Mouse (Mus musculus) C2C12 (cell line): ENCODE results near the gene Pla2g4e. TPM values are rescaled to one million over a fixed set of nuclear protein-coding genes. Genes with fewer than 3 reads are reported as not detected.
A peak's percentile ranks its signal among the peaks of the same experiment; 100 is the strongest.

Experiments
- H3K27me3 ChIP-seq: one replicate; pipeline ENCODE4 v1.6.1; 2011; ENCODE audit not compliant: control insufficient read depth, insufficient read depth, insufficient read length
- H3K36me3 ChIP-seq: one replicate; pipeline ENCODE4 v1.6.1; 2011; ENCODE audit not compliant: control insufficient read depth, insufficient read depth
- H3K4me3 ChIP-seq: one replicate; pipeline ENCODE4 v1.5.1; 2011; ENCODE audit warnings: mild to moderate bottlenecking, control low read depth; ENCODE audit not compliant: poor library complexity, insufficient read depth, severe bottlenecking
- H3K79me2 ChIP-seq: one replicate; pipeline ENCODE4 v1.6.1; 2011; ENCODE audit not compliant: control insufficient read depth, insufficient read depth
- H3K79me3 ChIP-seq: one replicate; pipeline ENCODE4 v1.6.1; 2011; ENCODE audit warnings: low read depth, control low read depth
- H3ac ChIP-seq: one replicate; pipeline ENCODE3; 2011; ENCODE audit warnings: low read depth; ENCODE audit not compliant: control insufficient read depth, insufficient read length
- CEBPB ChIP-seq: IDR thresholded peaks from one replicate; pipeline ENCODE4 v1.6.1; 2011; ENCODE audit warnings: low read depth, mild to moderate bottlenecking, control low read depth, moderate library complexity
- CTCF ChIP-seq: IDR thresholded peaks from one replicate; pipeline ENCODE4 v1.5.1; 2011; ENCODE audit not compliant: control insufficient read depth, insufficient read depth, insufficient read length
- FOSL1 ChIP-seq: IDR thresholded peaks from one replicate; pipeline ENCODE4 v1.8.0; 2011; ENCODE audit warnings: mild to moderate bottlenecking, low read length; ENCODE audit not compliant: poor library complexity, insufficient read depth, severe bottlenecking
- MAX ChIP-seq: IDR thresholded peaks from one replicate; pipeline ENCODE4 v1.6.1; 2011; ENCODE audit warnings: mild to moderate bottlenecking, control low read depth
- MYOD1 ChIP-seq: IDR thresholded peaks from one replicate; pipeline ENCODE4 v1.6.1; 2011; ENCODE audit warnings: low read depth; ENCODE audit not compliant: control insufficient read depth, insufficient read length
- MYOG ChIP-seq: IDR thresholded peaks from one replicate; pipeline ENCODE4 v1.6.1; 2011; ENCODE audit not compliant: control insufficient read depth, insufficient read length; ENCODE audit errors: extremely low read depth
- USF1 ChIP-seq: IDR thresholded peaks from one replicate; pipeline ENCODE4 v1.6.1; 2011; ENCODE audit warnings: low read depth, mild to moderate bottlenecking, control low read depth, moderate library complexity
- polyA plus RNA-seq: library from polyadenylated mRNA; unstranded; fragments of >200 nt; fragmentation: generic; extraction: Trizol; gene quantifications from one replicate; pipeline ENCODE4 v1.2.1, GENCODE M21; 2012; ENCODE audit warnings: missing spikeins

Gene Pla2g4e
- polyA plus RNA-seq, 1 experiment = not detected

DNA sequence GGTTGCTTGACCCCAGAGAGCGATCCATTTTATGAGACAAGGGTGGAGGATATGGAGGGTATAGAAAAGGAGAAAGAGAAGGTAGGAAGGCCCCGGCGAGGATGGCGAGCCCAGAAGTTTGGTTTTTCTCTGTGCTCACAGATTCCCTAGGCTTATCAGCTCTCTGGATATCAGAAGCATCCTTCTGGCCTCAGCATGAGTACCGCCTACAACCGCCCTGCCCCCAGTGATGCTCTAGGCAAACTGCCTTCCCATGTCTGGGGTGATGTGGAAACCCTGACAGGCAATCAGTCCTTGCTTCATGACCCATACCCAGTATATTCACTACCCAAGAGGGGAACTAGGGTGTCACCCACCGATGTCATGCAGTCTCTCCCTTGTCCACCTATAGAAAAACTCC, 73.8 kb downstream of the Pla2g4e start:
- Histone ChIP-seq H3K4me3 (no peak overlapping the region), H3K27me3 (no peaks in the 10 kb centered on the region), H3K79me2 (no peaks in the 10 kb centered on the region), H3K79me3 (no peaks in the 10 kb centered on the region), H3K36me3 (no peaks in the 10 kb centered on the region), H3ac (no peak overlapping the region)
- TF ChIP-seq MAX = no peak
- no peak for TF ChIP-seq CEBPB
- TF ChIP-seq MYOD1 = no peak
- TF ChIP-seq FOSL1 = no peak
- TF ChIP-seq USF1 = no peak
- TF ChIP-seq CTCF = no peak
- TF ChIP-seq MYOG = no peak

DNA sequence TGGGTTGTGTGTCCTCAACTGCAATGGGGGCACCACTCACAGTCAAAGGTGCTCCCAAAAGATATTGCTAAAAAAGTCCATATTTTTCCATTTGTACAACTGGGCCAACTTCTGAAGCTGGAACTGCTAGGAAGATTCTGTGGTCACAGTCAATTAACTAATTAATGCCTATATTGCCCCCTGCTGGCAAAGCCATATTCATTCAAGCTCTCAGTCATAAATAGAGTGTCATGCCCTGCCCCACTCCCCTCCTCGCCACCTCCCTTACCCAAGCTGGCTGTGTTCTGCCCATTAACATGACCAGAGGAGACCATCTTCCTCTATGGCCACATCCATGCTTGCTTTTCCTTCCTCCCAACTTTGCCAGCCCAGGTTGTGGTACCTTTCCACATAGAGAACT, 74.4 kb downstream of the Pla2g4e start:
- no peaks in the 10 kb centered on the region for H3K79me2 ChIP-seq
- H3K4me3 ChIP-seq = no peak overlapping the region
- no peak overlapping the region for H3ac ChIP-seq
- H3K36me3 ChIP-seq = no peaks in the 10 kb centered on the region
- H3K79me3 ChIP-seq = no peaks in the 10 kb centered on the region
- TF ChIP-seq MAX = no peak
- no peak for TF ChIP-seq MYOG
- peak; percentile 14 for TF ChIP-seq CTCF
- TF ChIP-seq MYOD1 = no peak
- no peak for TF ChIP-seq CEBPB
- no peaks in the 10 kb centered on the region for H3K27me3 ChIP-seq

- Histone ChIP-seq H3K4me3 (no peak overlapping the region), H3K79me3 (no peaks in the 10 kb centered on the region), H3ac (no peak overlapping the region), H3K79me2 (no peaks in the 10 kb centered on the region), H3K36me3 (no peaks in the 10 kb centered on the region), H3K27me3 (no peaks in the 10 kb centered on the region)
- peak; percentile 19 for TF ChIP-seq MAX
- TF ChIP-seq CEBPB = no peak
Observed at GRCm38 (mm10) chr2:120169382-120169781, 75.8 kb downstream of the Pla2g4e start.

DNA sequence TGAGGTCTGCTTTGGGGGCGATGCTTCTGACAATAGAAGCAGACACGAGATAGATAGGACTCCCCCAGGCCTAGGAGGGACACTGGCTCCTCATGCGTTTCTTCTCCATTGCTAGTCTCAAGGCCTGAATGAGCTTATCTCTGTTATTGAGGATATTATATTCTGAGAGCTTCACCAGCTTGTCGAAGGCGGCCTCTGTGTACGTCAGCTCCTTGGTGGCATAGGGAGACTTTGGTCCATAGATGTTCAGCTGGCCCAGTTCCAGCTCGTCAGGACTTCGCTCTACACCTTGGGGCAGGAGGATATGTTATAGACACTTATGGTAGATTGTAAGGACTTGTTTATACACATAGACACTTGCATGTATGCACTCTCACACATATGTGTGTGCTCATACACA, 77.4 kb downstream of the Pla2g4e start:
- Histone ChIP-seq H3K79me2 (no peaks in the 10 kb centered on the region), H3K36me3 (no peaks in the 10 kb centered on the region), H3ac (no peak overlapping the region), H3K4me3 (no peak overlapping the region), H3K27me3 (no peaks in the 10 kb centered on the region), H3K79me3 (no peaks in the 10 kb centered on the region)
- TF ChIP-seq USF1 (no peak), FOSL1 (no peak), CEBPB (no peak)

GRCm38 (mm10) chr2:120165474-120165873, 79.7 kb downstream of the Pla2g4e start:
- Histone ChIP-seq H3K36me3 (no peaks in the 10 kb centered on the region), H3K79me2 (no peaks in the 10 kb centered on the region), H3ac (no peak overlapping the region), H3K4me3 (no peak overlapping the region), H3K79me3 (no peaks in the 10 kb centered on the region), H3K27me3 (no peaks in the 10 kb centered on the region)
- TF ChIP-seq MYOG (no peak), MAX (no peak), FOSL1 (no peak), USF1 (no peak), MYOD1 (no peak), CTCF (no peak), CEBPB (no peak)

- TF ChIP-seq MYOG (no peak), MAX (no peak), MYOD1 (no peak), CEBPB (no peak), FOSL1 (no peak), USF1 (no peak), CTCF (no peak)
- no peaks in the 10 kb centered on the region for H3K79me3 ChIP-seq
Observed at GRCm38 (mm10) chr2:120159434-120159833, 85.7 kb downstream of the Pla2g4e start.

More at GRCm38 (mm10) chr2:120159434-120159833, 85.7 kb downstream of the Pla2g4e start:
- H3K79me2 ChIP-seq = no peaks in the 10 kb centered on the region
- H3K4me3 ChIP-seq = no peak overlapping the region
- no peaks in the 10 kb centered on the region for H3K27me3 ChIP-seq
- no peak overlapping the region for H3ac ChIP-seq
- no peaks in the 10 kb centered on the region for H3K36me3 ChIP-seq
